Mouse (Mus musculus) midbrain, embryonic 11.5 days (tissue): ENCODE measurements around the gene Sh3gl3. TPM values are rescaled to one million over a fixed set of nuclear protein-coding genes. Genes with fewer than 3 reads are reported as not detected.

Source experiments
- ATAC-seq: fragments of 200-750 bp; cut with Nextera tagmentation; 2 replicates; pipeline ENCODE4 v1.8.0; 2017; ENCODE audit warnings: moderate TSS enrichment, moderate library complexity; ENCODE audit not compliant: low FRiP score
- DNase-seq: peaks from one replicate; pipeline ENCODE4 v3.0.0; 2015; ENCODE audit warnings: low spot score; ENCODE audit errors: missing footprints
- H3K27ac ChIP-seq: fragments of 300-500 bp; sonication (generic); 2 replicates; pipeline ENCODE4 v1.5.1; 2014; ENCODE audit warnings: low read depth, low read length
- H3K27me3 ChIP-seq: fragments of 300-500 bp; sonication (generic); 2 replicates; pipeline ENCODE4 v1.6.1; 2014; ENCODE audit warnings: mild to moderate bottlenecking, low read length, moderate library complexity, mixed read lengths; ENCODE audit not compliant: control insufficient read depth, insufficient read depth
- H3K36me3 ChIP-seq: fragments of 300-500 bp; sonication (generic); 2 replicates; pipeline ENCODE4 v1.6.1; 2014; ENCODE audit warnings: mild to moderate bottlenecking, low read length, moderate library complexity, mixed read lengths; ENCODE audit not compliant: control insufficient read depth, insufficient read depth
- H3K4me1 ChIP-seq: fragments of 300-500 bp; sonication (generic); 2 replicates; pipeline ENCODE4 v1.6.1; 2014; ENCODE audit warnings: low read length; ENCODE audit not compliant: control insufficient read depth, insufficient read depth
- H3K4me2 ChIP-seq: fragments of 300-500 bp; sonication (generic); 2 replicates; pipeline ENCODE4 v1.6.1; 2014; ENCODE audit warnings: mild to moderate bottlenecking, moderate library complexity
- H3K4me3 ChIP-seq: fragments of 300-500 bp; sonication (generic); 2 replicates; pipeline ENCODE4 v1.5.1; 2014; ENCODE audit warnings: low read depth, low read length
- H3K9ac ChIP-seq: fragments of 300-500 bp; sonication (generic); 2 replicates; pipeline ENCODE4 v1.6.1; 2014; ENCODE audit warnings: low read length
- H3K9me3 ChIP-seq: fragments of 300-500 bp; sonication (generic); 2 replicates; pipeline ENCODE4 v1.6.1; 2016; ENCODE audit warnings: low read length; ENCODE audit not compliant: control insufficient read depth
- WGBS: fragments of 180-500 bp; shearing (Covaris S2); extraction: QIAGEN DNeasy Blood & Tissue Kit; methylation state at CpG from one replicate; pipeline ENCODE4 v1.1.7; 2014; 5-methylcytosine and 5-hydroxymethylcytosine counted together
- polyA plus RNA-seq: library from polyadenylated mRNA; unstranded; fragments of >200 nt; fragmentation: Nextera tagmentation; extraction: Ambion mirVana; gene quantifications from 2 replicates; pipeline ENCODE4 v1.2.1, GENCODE M21; 2014

The Sh3gl3 gene
- polyA plus RNA-seq, 1 experiment from 2014 or later, result 16.4 TPM

DNA sequence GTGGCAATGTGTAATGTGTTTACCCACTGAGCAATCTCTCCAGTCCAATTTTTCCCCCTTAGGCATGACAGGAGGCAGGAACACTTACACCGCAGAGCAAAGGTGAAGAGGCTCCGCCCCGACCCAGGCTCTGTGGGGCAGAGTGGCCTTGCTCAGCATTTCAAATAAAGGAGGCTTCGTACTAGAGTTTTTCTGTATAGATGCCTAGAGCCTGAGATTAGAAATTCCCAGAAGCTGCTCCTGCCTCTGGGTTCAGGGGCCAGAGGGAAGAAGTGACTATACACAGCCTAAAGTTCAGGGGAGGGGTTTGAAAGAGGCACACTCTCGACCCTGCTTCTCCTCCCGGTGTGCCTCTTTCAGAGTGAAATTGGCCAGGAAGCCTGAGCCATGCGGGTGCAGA is 59.6 kb downstream of the Sh3gl3 start:
- WGBS, result 75% methylated on average over 7 of the region's 7 CpGs
- H3K4me2 ChIP-seq, result no peak overlapping the region
- no peaks in the 10 kb centered on the region for H3K36me3 ChIP-seq
- H3K27me3 ChIP-seq, result no peaks in the 10 kb centered on the region
- H3K4me3 ChIP-seq, result no peak overlapping the region
- ATAC-seq (no peak), DNase-seq (no peak)
- H3K9ac ChIP-seq, result no peak overlapping the region
- H3K4me1 ChIP-seq, result peaks cover 2% of the 10 kb centered on the region; the same call in 1 of the 2 replicates
- H3K27ac ChIP-seq, result no peak overlapping the region
- no peaks in the 10 kb centered on the region for H3K9me3 ChIP-seq

- ATAC-seq (no peak), DNase-seq (peak; percentile 77)
- no peaks in the 10 kb centered on the region for H3K36me3 ChIP-seq
- H3K4me3 ChIP-seq, result no peak overlapping the region
- H3K9me3 ChIP-seq, result no peaks in the 10 kb centered on the region
- no peak overlapping the region for H3K27ac ChIP-seq
- 52% methylated on average over 11 of the region's 11 CpGs for WGBS
- H3K9ac ChIP-seq, result no peak overlapping the region
- H3K4me2 ChIP-seq, result no peak overlapping the region
- peaks cover 2% of the 10 kb centered on the region; the same call in 1 of the 2 replicates for H3K4me1 ChIP-seq
- no peaks in the 10 kb centered on the region for H3K27me3 ChIP-seq
Observed at GRCm38 (mm10) chr7:82234010-82234897, 60.6 kb downstream of the Sh3gl3 start.

DNA sequence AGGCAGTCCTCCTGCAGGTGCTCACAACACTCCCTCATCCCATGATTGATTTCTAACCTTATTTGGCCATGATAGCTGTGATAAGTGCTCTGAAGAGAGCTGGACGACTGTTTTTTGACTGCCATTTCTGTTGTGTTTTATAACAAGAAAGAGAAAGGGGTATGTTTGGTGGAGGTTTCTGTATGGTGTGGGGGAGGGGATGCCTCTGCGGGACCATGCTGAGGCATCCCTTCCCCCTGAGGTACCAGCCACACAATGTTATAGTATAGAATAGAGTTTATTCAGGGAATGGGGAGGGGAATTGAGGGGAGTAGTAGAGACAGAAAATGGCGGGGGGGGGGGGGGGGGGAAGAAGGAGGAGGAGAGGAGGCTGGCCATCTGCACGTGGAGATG is 61.3 kb downstream of the Sh3gl3 start:
- H3K36me3 ChIP-seq, result no peaks in the 10 kb centered on the region
- peaks cover 2% of the 10 kb centered on the region; the same call in 1 of the 2 replicates for H3K4me1 ChIP-seq
- no peak overlapping the region for H3K4me2 ChIP-seq
- 35% methylated on average over 4 of the region's 4 CpGs for WGBS
- H3K9ac ChIP-seq, result no peak overlapping the region
- H3K27me3 ChIP-seq, result no peaks in the 10 kb centered on the region
- ATAC-seq (no peak), DNase-seq (no peak)
- H3K4me3 ChIP-seq, result no peak overlapping the region
- H3K9me3 ChIP-seq, result no peaks in the 10 kb centered on the region
- no peak overlapping the region for H3K27ac ChIP-seq

GRCm38 (mm10) chr7:82235486-82235885 is 61.8 kb downstream of the Sh3gl3 start:
- Histone ChIP-seq H3K27ac (no peak overlapping the region), H3K27me3 (no peaks in the 10 kb centered on the region), H3K9ac (no peak overlapping the region), H3K9me3 (no peaks in the 10 kb centered on the region), H3K4me1 (peaks cover 2% of the 10 kb centered on the region; the same call in 1 of the 2 replicates), H3K36me3 (no peaks in the 10 kb centered on the region), H3K4me2 (no peak overlapping the region), H3K4me3 (no peak overlapping the region)
- 75% methylated on average over 9 of the region's 9 CpGs for WGBS
- DNase-seq, result no peak
- ATAC-seq, result no peak

- Histone ChIP-seq H3K36me3 (no peaks in the 10 kb centered on the region), H3K9me3 (no peaks in the 10 kb centered on the region), H3K9ac (no peak overlapping the region), H3K4me1 (peaks cover 2% of the 10 kb centered on the region; the same call in 1 of the 2 replicates), H3K27ac (no peak overlapping the region), H3K4me2 (no peak overlapping the region), H3K27me3 (no peaks in the 10 kb centered on the region), H3K4me3 (no peak overlapping the region)
- ATAC-seq (no peak), DNase-seq (peak; percentile 51)
- WGBS, result 69% methylated on average over 9 of the region's 11 CpGs
Observed at GRCm38 (mm10) chr7:82236152-82236898, 62.7 kb downstream of the Sh3gl3 start.

DNA sequence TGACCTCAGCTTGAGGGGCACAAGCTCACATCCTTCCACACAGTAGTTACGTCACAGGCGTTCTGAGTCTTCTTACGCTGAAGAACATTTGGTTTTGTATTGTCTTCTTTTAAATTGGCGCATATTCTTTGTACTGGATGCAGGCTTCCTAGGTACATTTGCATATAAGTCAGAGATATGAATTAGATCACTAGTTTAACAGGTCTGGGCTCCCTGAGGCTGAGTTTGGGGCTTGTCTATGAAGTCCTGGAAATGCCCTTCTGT is 63.2 kb downstream of the Sh3gl3 start:
- ATAC-seq, result no peak
- WGBS, result 75% methylated on average over 4 of the region's 4 CpGs

DNA sequence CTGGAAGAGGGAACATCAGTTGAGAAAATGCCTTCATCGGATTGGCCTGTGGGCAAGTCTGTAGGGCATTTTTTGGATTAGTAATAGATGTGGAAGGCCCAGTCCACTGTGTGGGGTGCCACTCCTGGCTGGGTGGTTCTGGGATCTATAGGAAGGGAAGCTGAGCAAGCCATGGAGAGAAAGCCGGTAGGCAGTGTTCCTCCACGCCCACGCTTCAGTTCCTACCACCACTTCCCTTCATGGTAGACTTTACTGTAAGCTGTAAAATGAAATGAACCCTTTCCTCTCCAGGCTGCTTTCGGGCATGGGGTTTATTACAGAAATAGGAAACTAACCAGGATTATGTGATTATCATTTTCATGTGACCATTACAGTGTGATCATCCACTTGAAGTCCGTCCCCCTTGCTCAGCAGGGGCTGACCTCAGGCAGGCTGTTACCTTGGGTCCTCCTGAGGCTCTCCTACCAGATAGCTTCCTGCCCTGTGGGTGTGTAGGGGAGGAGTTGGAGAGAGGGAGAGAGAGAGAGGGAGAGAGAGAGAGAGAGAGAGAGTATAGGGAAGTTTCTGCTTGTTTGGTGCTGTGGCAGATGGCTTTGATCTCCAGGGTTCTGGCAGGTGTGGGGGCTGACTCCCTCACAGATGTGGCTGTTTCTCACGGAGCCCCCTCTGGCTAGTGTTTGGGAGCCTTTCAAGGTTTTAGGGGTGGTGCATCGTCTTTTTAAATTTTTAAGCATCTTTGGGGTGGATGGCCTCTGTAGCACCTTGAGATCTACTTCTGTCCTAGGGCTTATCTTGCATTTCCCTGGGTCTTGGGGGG is 67.0 kb downstream of the Sh3gl3 start:
- Histone ChIP-seq H3K4me1 (no peaks in the 10 kb centered on the region), H3K9me3 (no peaks in the 10 kb centered on the region), H3K27me3 (no peaks in the 10 kb centered on the region), H3K4me3 (no peak overlapping the region), H3K9ac (no peak overlapping the region), H3K4me2 (no peak overlapping the region), H3K27ac (no peak overlapping the region), H3K36me3 (no peaks in the 10 kb centered on the region)
- DNase-seq (no peak), ATAC-seq (no peak)
- whole genome bisulfite sequencing, result 76% methylated on average over 8 of the region's 8 CpGs

More for the DNA sequence above, 63.2 kb downstream of the Sh3gl3 start:
- Histone ChIP-seq H3K36me3 (no peaks in the 10 kb centered on the region), H3K9me3 (no peaks in the 10 kb centered on the region), H3K9ac (no peak overlapping the region), H3K4me3 (no peak overlapping the region), H3K27ac (no peak overlapping the region), H3K4me1 (peaks cover 2% of the 10 kb centered on the region; the same call in 1 of the 2 replicates), H3K4me2 (no peak overlapping the region), H3K27me3 (no peaks in the 10 kb centered on the region)
- DNase-seq, result peak; percentile 67

DNA sequence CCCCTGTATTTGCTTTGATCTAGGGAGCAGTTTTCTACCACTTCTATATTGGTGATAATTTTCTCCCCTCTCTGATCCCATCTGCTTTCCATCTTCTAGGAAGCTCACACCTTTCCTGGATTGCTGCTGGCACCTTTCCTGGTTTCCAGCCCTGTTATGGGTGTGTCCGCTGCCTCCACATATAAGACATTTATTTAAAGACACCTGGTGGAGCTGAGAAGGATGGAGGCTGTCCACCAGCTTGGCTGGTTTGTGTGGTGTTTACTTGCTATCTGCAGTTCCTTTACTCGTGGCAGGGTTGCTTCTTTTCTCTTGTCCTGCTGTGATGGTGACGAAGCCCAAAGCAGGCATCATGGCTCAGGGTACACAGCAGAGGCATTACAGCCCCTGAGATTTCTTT is 71.1 kb downstream of the Sh3gl3 start:
- 80% methylated on average over 3 of the region's 3 CpGs for WGBS
- no peak overlapping the region for H3K27ac ChIP-seq
- H3K9me3 ChIP-seq, result no peaks in the 10 kb centered on the region
- H3K27me3 ChIP-seq, result no peaks in the 10 kb centered on the region
- no peak overlapping the region for H3K4me2 ChIP-seq
- no peak overlapping the region for H3K4me3 ChIP-seq
- H3K9ac ChIP-seq, result no peak overlapping the region
- DNase-seq (peak; percentile 57), ATAC-seq (no peak)
- no peaks in the 10 kb centered on the region for H3K4me1 ChIP-seq
- no peaks in the 10 kb centered on the region for H3K36me3 ChIP-seq
